Mouse (Mus musculus) kidney, adult 2 months (tissue): Measurements from ENCODE around the gene Marveld1. TPM values are rescaled to one million over a fixed set of nuclear protein-coding genes. Genes with fewer than 3 reads are reported as not detected.

Source experiments
- DNase-seq: peaks from one replicate; pipeline ENCODE4 v3.0.0; 2021
- H3K27ac ChIP-seq: fragments of 200-500 bp; 2 replicates; pipeline ENCODE4 v1.5.1; 2012; ENCODE audit warnings: low read depth, low read length, control low read depth, inconsistent platforms; ENCODE audit not compliant: insufficient read depth
- H3K27me3 ChIP-seq: fragments of 200-500 bp; replicated peaks from 2 replicates; pipeline ENCODE4 v1.6.1; 2012; ENCODE audit warnings: mild to moderate bottlenecking, moderate library complexity, low read length, inconsistent platforms; ENCODE audit not compliant: control insufficient read depth, insufficient read depth
- H3K36me3 ChIP-seq: fragments of 200-500 bp; 2 replicates; pipeline ENCODE4 v1.6.1; 2012; ENCODE audit warnings: mild to moderate bottlenecking, moderate library complexity, low read length, inconsistent platforms; ENCODE audit not compliant: control insufficient read depth, insufficient read depth
- H3K4me1 ChIP-seq: fragments of 200-500 bp; 2 replicates; pipeline ENCODE4 v1.6.1; 2011; ENCODE audit warnings: low read length; ENCODE audit not compliant: control insufficient read depth, insufficient read depth
- H3K4me3 ChIP-seq: fragments of 200-500 bp; 2 replicates; pipeline ENCODE4 v1.5.1; 2011; ENCODE audit warnings: mild to moderate bottlenecking, low read depth, low read length, control low read depth; ENCODE audit not compliant: insufficient read depth
- CTCF ChIP-seq: fragments of 200-500 bp; conservative IDR thresholded peaks from 2 replicates; pipeline ENCODE4 v1.5.1; 2011; ENCODE audit warnings: low read depth, mild to moderate bottlenecking, control low read depth, low read length, moderate library complexity, mixed read lengths; ENCODE audit not compliant: insufficient read depth, insufficient read length
- POLR2A ChIP-seq: fragments of 200-500 bp; IDR thresholded peaks from one replicate; pipeline ENCODE4 v1.6.1; 2011; ENCODE audit warnings: low read depth, low read length, control low read depth
- WGBS: fragments of 180-500 bp; shearing (Covaris S2); methylation state at CpG from one replicate; pipeline ENCODE4 v1.1.7; 2018; 5-methylcytosine and 5-hydroxymethylcytosine counted together
- polyA plus RNA-seq: library from polyadenylated mRNA; depleted of rRNA; stranded (reverse); fragments of >200 nt; gene quantifications from 2 replicates; pipeline ENCODE4 v1.2.3, GENCODE M21; 2012

The Marveld1 gene
- polyA plus RNA-seq, 1 experiment = 44.6 TPM

DNA sequence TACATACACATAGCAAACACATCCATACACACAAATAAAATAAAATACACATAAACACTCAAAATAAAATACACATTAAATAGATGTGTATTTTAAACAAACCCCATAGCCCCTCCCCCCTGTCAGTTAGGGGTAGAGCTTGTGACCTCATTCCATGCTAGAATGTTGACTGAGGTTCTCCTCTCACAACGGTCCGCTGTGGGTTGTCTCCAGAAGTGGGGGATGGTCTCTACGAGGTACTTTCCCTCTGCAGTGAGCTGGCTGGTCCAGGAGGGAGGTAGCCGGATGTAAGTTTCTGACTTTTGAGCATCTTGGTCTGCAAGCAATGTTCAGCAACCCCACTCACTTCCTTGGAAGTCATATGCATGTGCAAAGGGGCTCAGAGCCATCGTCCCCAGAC lies 16.6 kb downstream of the Marveld1 start, which contains the start of gene Zfyve27:
TSS of gene Zfyve27 (plus strand) at position 188 of the 400 bp plus-strand sequence.
- H3K27ac ChIP-seq = no peak within 1 kb of the TSS
- WGBS = 25% methylated on average over 5 of the region's 5 CpGs

GRCm38 (mm10) chr19:42164188-42164587 lies 17.0 kb downstream of the Marveld1 start:
- Histone ChIP-seq H3K27ac (no peak overlapping the region), H3K4me3 (no peak overlapping the region), H3K36me3 (no peaks in the 10 kb centered on the region), H3K4me1 (peaks cover 3% of the 10 kb centered on the region; the same call in 1 of the 2 replicates), H3K27me3 (no peaks in the 10 kb centered on the region)
- 17% methylated on average over 7 of the region's 7 CpGs for WGBS
- DNase-seq = no peak
- TF ChIP-seq POLR2A (no peak), CTCF (no peak)

More for the DNA sequence above, 16.6 kb downstream of the Marveld1 start, which contains the start of gene Zfyve27:
- TF ChIP-seq CTCF = no peak
- TF ChIP-seq POLR2A = no peak
- Histone ChIP-seq H3K36me3 (no peaks in the 10 kb centered on the region), H3K4me1 (peaks cover 3% of the 10 kb centered on the region; the same call in 1 of the 2 replicates), H3K4me3 (no peak within 1 kb of the TSS), H3K27me3 (no peaks in the 10 kb centered on the region)
- DNase-seq = no peak

DNA sequence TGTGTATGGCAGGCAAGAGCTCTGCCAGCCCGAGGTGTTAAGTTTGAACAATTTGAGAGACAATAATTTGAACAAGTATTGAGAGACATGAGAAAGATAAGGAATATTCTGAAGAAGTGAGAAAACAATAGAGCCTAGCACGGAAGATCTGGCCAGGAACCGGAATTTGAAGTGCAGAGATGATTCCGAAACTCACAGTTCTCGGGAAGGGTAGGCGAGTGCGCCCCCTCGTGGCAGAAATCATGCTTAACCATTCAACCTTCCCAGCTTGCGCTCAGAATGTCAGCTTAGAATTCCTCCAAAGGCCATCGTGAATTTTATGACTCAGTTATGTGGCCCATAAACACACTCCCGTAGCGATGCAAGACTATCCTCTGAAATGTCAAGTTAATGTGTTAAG lies 18.9 kb downstream of the Marveld1 start:
- Histone ChIP-seq H3K36me3 (no peaks in the 10 kb centered on the region), H3K27me3 (no peaks in the 10 kb centered on the region), H3K27ac (no peak overlapping the region), H3K4me3 (no peak overlapping the region), H3K4me1 (peaks cover 4% of the 10 kb centered on the region; the same call in 1 of the 2 replicates)
- 1% methylated on average over 12 of the region's 12 CpGs for WGBS
- DNase-seq = peak; percentile 87
- TF ChIP-seq POLR2A (no peak), CTCF (peak; percentile 97)

DNA sequence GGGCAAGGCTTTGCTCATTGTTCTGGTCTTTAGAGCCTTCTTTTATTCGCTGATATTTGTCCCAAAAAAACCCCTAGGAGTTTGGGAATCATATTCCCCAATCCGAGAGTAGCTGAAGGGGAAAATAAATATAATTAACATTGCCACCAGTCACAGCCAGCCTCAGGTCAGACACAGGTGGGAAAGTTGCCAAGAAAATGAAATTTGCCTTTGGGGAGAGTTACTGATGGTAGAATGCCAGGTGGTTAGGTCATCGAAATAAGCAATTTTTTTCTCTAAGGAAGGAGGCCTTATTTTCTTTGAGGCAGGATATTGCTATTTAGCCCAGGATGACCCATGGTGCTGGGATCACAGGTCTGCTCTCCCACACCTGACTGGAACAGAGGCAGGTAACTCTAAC lies 19.6 kb downstream of the Marveld1 start:
- no peaks in the 10 kb centered on the region for H3K36me3 ChIP-seq
- H3K4me3 ChIP-seq = no peak overlapping the region
- TF ChIP-seq CTCF = no peak
- no peak for TF ChIP-seq POLR2A
- peaks cover 10% of the 10 kb centered on the region for H3K4me1 ChIP-seq
- H3K27ac ChIP-seq = no peak overlapping the region
- DNase-seq = peak; percentile 31
- WGBS = 27% methylated on average over 3 of the region's 3 CpGs
- H3K27me3 ChIP-seq = no peaks in the 10 kb centered on the region

DNA sequence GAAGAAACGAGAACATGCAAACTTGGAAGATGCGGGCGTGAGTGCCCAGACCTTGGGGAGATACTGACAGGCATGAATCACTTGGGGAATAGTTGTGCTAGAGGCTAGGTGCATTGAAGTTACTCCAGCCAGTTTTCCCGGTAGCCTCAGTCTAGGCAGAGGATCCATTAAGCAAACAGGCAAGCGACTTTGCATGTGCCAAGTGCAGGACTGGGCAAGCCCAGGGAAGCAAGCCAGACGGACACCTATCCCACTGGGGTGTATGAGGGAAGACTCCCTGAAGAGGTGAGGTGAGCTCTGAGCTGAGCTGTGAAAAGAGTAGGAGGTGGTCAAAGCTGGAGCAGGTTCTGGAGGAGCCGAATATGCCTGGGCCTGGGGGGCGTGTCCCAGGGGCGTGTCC lies 20.3 kb downstream of the Marveld1 start:
- no peaks in the 10 kb centered on the region for H3K36me3 ChIP-seq
- H3K4me1 ChIP-seq = peaks cover 11% of the 10 kb centered on the region
- H3K27me3 ChIP-seq = no peaks in the 10 kb centered on the region
- H3K27ac ChIP-seq = no peak overlapping the region
- TF ChIP-seq POLR2A = no peak
- TF ChIP-seq CTCF = no peak
- no peak for DNase-seq
- 73% methylated on average over 9 of the region's 9 CpGs for WGBS
- no peak overlapping the region for H3K4me3 ChIP-seq

DNA sequence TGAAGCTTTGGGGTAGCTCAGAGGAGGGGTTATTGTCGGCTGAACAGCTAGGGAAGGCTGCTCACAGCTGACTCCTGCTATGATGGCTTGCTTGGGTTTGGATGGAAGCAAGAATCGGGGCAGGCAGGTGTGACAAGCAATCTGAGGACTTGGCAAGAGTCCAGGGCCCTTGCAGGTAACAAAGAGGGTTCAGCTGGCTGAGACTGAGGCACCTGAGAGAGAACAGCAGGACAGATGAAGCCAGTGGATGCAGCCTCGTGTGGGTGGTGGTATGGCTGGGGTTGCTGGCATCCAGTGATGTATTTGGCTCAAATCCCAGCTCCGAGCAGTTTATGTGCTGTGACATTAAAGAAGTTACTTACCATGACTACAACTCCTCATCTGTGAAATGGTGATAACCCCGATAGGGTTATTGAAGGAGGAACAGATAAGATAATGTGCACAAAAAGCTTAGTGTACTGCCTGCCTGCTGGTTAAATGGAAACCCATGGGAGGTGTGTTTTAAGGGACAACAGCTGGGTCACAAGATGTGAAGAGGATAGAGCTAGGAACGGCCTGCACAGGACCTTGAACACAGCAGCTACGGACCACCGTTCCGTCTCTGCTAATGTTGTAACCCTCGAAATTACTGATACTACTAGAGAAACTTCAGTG lies 22.2 kb downstream of the Marveld1 start:
- Histone ChIP-seq H3K36me3 (no peaks in the 10 kb centered on the region), H3K27me3 (no peaks in the 10 kb centered on the region), H3K4me1 (peaks cover 11% of the 10 kb centered on the region), H3K27ac (no peak overlapping the region), H3K4me3 (no peak overlapping the region)
- TF ChIP-seq CTCF (no peak), POLR2A (no peak)
- WGBS = 47% methylated on average over 10 of the region's 10 CpGs
- DNase-seq = peak; percentile 30

- WGBS = 2% methylated on average over 55 of the region's 56 CpGs
These were observed 23.1 kb downstream of the Marveld1 start for GRCm38 (mm10) chr19:42170025-42170969.

More at GRCm38 (mm10) chr19:42170025-42170969, 23.1 kb downstream of the Marveld1 start:
- Histone ChIP-seq H3K4me3 (peak overlapping the region; percentile 68), H3K27me3 (no peaks in the 10 kb centered on the region), H3K27ac (no peak overlapping the region), H3K4me1 (peaks cover 11% of the 10 kb centered on the region), H3K36me3 (no peaks in the 10 kb centered on the region)
- DNase-seq = peak; percentile 97
- peak; percentile 67 for TF ChIP-seq POLR2A
- TF ChIP-seq CTCF = no peak
